Mouse (Mus musculus) fibroblast of lung, adult 2 months (primary cell): Measurements from ENCODE around the gene Zrsr2.
A peak's percentile ranks its signal among the peaks of the same experiment; 100 is the strongest.

Experiments used
- DNase-seq: peaks from one replicate; pipeline ENCODE4 v3.0.0-alpha.2; 2011; ENCODE audit warnings: low read depth

Zrsr2 gene

GRCm38 (mm10) chrX:163885539-163885981, 72.9 kb downstream of the Zrsr2 start:
- peak; percentile 13 for DNase-seq
